ENCODE assay signal across 8 mouse cellular contexts in the genomic region with DNA sequence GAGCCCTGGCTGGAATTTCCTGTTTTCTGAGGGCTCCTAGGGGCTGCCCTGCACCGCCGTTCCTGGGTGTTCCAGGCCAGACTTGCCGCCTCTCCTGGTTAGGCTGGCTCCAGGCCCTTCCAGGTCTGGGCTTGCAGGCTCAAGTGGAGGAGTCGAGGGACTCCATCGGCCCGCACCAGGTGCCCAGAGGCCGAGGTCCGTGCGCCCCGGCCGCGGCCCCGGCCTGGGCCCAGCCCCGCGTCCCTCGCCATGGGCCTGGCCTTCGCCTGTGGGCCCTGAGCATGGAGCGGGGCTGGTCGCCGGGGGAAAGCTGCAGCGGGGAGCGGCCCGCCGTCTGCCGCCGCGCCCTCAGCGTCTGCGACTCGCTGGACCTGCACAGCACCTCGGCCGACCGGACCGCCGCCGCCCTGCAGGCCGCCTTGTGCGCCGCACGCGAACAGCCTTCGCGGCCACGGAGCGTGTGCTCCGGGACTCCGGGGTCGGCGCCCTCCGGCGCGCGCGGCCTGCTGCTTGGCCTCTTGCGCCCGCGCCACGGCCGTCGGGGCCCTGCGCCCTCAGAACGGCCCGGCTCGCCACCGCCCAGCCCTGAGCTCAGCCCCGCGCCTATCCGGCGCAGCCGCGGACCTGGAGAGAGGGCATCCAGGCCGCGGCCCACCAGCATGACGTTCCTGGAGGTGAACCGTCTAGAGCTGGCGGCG. TPM values are rescaled to one million over a fixed set of nuclear protein-coding genes. Genes with fewer than 3 reads are reported as not detected.
DNase-seq lines count a peak whose midpoint lies in the region; ATAC-seq and TF ChIP-seq lines count a peak whose summit lies in the region.

No protein-coding gene starts in this region.

- no peaks in the 10 kb centered on the region for H3K9me3 ChIP-seq in ES-Bruce4 (replicated peaks; ENCODE audit: control insufficient read depth, insufficient read depth, low read length, poor library complexity, severe bottlenecking)
- no peaks in the 10 kb centered on the region for H3K9me3 ChIP-seq in heart, embryonic 16.5 days (replicated peaks; ENCODE audit: control insufficient read depth, low read length)
- no peaks in the 10 kb centered on the region for H3K9me3 ChIP-seq in liver, embryonic 13.5 days (replicated peaks)
- no peaks in the 10 kb centered on the region for H3K9me3 ChIP-seq in neural tube, embryonic 14.5 days (ENCODE audit: control insufficient read depth, low read length)

- H3K4me1 ChIP-seq in ES-Bruce4 (ENCODE audit: control insufficient read depth, insufficient read depth, low read length) = peaks cover 6% of the 10 kb centered on the region
- H3K4me1 ChIP-seq in heart, embryonic 16.5 days (ENCODE audit: control insufficient read depth, insufficient read depth, low read length) = peaks cover 28% of the 10 kb centered on the region
- H3K4me1 ChIP-seq in liver, embryonic 13.5 days (replicated peaks) = peaks cover 40% of the 10 kb centered on the region
- H3K4me1 ChIP-seq in neural tube, embryonic 14.5 days (ENCODE audit: control insufficient read depth, insufficient read depth, low read length) = peaks cover 22% of the 10 kb centered on the region

- peak overlapping the region; percentile 77 for H3K4me2 ChIP-seq in heart, embryonic 16.5 days (ENCODE audit: low read depth, low read length)
- peak overlapping the region; percentile 66 for H3K4me2 ChIP-seq in liver, embryonic 13.5 days
- peak overlapping the region; percentile 61 for H3K4me2 ChIP-seq in neural tube, embryonic 14.5 days (ENCODE audit: low read depth, low read length)

- no peak for TF ChIP-seq CTCF in ES-Bruce4 (IDR thresholded peaks at IDR 0.05; ENCODE audit: low read depth, low read length)

- TF ChIP-seq POLR2A in ES-Bruce4 (IDR thresholded peaks at IDR 0.05; ENCODE audit: insufficient read depth, low read length) = no peak

- WGBS in heart, embryonic 16.5 days = 4% methylated on average over 68 of the region's 77 CpGs
- WGBS in liver, embryonic 13.5 days (ENCODE audit: insufficient replicate concordance) = 6% methylated on average over 77 of the region's 77 CpGs
- 3% methylated on average over 72 of the region's 77 CpGs for WGBS in neural tube, embryonic 14.5 days

- peak; percentile 56 to 63 for DNase-seq in cerebellum, postnatal 25 days
- no peak for DNase-seq in liver, embryonic 13.5 days
- DNase-seq in gastrocnemius, adult 8-10 months (ENCODE audit: low spot score in 2 of 2) = no peak
- no peak for DNase-seq in gastrocnemius, postnatal 4 days (ENCODE audit: low spot score in 2 of 2)

- TF ChIP-seq EP300 in ES-Bruce4 (IDR thresholded peaks at IDR 0.05; ENCODE audit: insufficient read depth, low read depth, low read length) = 0 out of 2 replicates have a peak, but pooled peaks have one; percentile 12

- peak overlapping the region; percentile 83 for H3K9ac ChIP-seq in ES-Bruce4 (ENCODE audit: low read depth, poor library complexity, severe bottlenecking)
- peak overlapping the region; percentile 62 for H3K9ac ChIP-seq in heart, embryonic 16.5 days (ENCODE audit: low read length)
- peak overlapping the region; percentile 37; the same call in 1 of the 2 replicates for H3K9ac ChIP-seq in liver, embryonic 13.5 days
- peak overlapping the region; percentile 44 for H3K9ac ChIP-seq in neural tube, embryonic 14.5 days (replicated peaks; ENCODE audit: low read depth, low read length)

- no peaks in the 10 kb centered on the region; the same call in 1 of the 2 replicates for H3K36me3 ChIP-seq in ES-Bruce4 (ENCODE audit: control insufficient read depth, insufficient read depth, low read length, poor library complexity, severe bottlenecking)
- peaks cover 19% of the 10 kb centered on the region for H3K36me3 ChIP-seq in heart, embryonic 16.5 days (ENCODE audit: control insufficient read depth, insufficient read depth)
- H3K36me3 ChIP-seq in liver, embryonic 13.5 days = peaks cover 26% of the 10 kb centered on the region
- peaks cover 19% of the 10 kb centered on the region for H3K36me3 ChIP-seq in neural tube, embryonic 14.5 days (ENCODE audit: control insufficient read depth, insufficient read depth, low read length)

- H3K4me3 ChIP-seq in ES-Bruce4 (ENCODE audit: low read depth, low read length) = peak overlapping the region; percentile 70
- peak overlapping the region; percentile 53 for H3K4me3 ChIP-seq in heart, embryonic 16.5 days (ENCODE audit: low read length)
- peak overlapping the region; percentile 49 for H3K4me3 ChIP-seq in liver, embryonic 13.5 days (replicated peaks)
- peak overlapping the region; percentile 25 for H3K4me3 ChIP-seq in neural tube, embryonic 14.5 days (ENCODE audit: low read depth, low read length)

- no peak overlapping the region for H3K27ac ChIP-seq in ES-Bruce4 (ENCODE audit: insufficient read depth, low read length)
- H3K27ac ChIP-seq in heart, embryonic 16.5 days (ENCODE audit: low read length) = no peak overlapping the region
- H3K27ac ChIP-seq in liver, embryonic 13.5 days = no peak overlapping the region; the same call in 1 of the 2 replicates
- H3K27ac ChIP-seq in neural tube, embryonic 14.5 days (ENCODE audit: low read depth, low read length) = no peak overlapping the region; the same call in 1 of the 2 replicates

- ATAC-seq in cerebellum, adult (ENCODE audit: insufficient number of reproducible peaks, low FRiP score, low TSS enrichment) = no peak
- ATAC-seq in heart, embryonic 16.5 days (replicated peaks; ENCODE audit: extremely low read depth, insufficient read depth, low FRiP score) = peak; percentile 45
- peak; percentile 19; the same call in 1 of the 2 replicates for ATAC-seq in liver, embryonic 13.5 days (ENCODE audit: low read depth)
- ATAC-seq in neural tube, embryonic 14.5 days (ENCODE audit: low read depth) = peak; percentile 10; the same call in 1 of the 2 replicates

- H3K27me3 ChIP-seq in ES-Bruce4 (ENCODE audit: control insufficient read depth, insufficient read depth, low read length, poor library complexity, severe bottlenecking) = no peaks in the 10 kb centered on the region
- H3K27me3 ChIP-seq in heart, embryonic 16.5 days (ENCODE audit: control insufficient read depth, insufficient read depth, low read length) = no peaks in the 10 kb centered on the region; the same call in 1 of the 2 replicates
- H3K27me3 ChIP-seq in liver, embryonic 13.5 days = peaks cover 42% of the 10 kb centered on the region
- H3K27me3 ChIP-seq in neural tube, embryonic 14.5 days (ENCODE audit: control insufficient read depth, insufficient read depth, low read length) = peaks cover 2% of the 10 kb centered on the region; the same call in 1 of the 2 replicates

RNA-seq across cellular contexts. Expression of gene Agap3, which starts 22.2 kb away (rescaled TPM):
- 76.8 and 79.9 TPM in 2 replicates for polyA plus RNA-seq in ES-Bruce4 (2011; ENCODE audit: insufficient read depth, insufficient read length, low read depth, missing spikeins)
- polyA plus RNA-seq in heart, embryonic 16.5 days (2015; fragmentation: Nextera tagmentation; extraction: Ambion mirVana) = 15.5 and 18.4 TPM in 2 replicates
- polyA plus RNA-seq in liver, embryonic 13.5 days (2015; fragmentation: Nextera tagmentation; extraction: Ambion mirVana) = 9.0 and 10.3 TPM in 2 replicates
- polyA plus RNA-seq in neural tube, embryonic 14.5 days (2014; fragmentation: Nextera tagmentation; extraction: Ambion mirVana) = 59.3 and 63.6 TPM in 2 replicates
- 10 to 100 TPM; 79.7 to 89.0 (median 83.6) TPM for total RNA-seq in gastrocnemius, adult 8-10 months (2022)
- 10 to 100 TPM; 80.9 to 90.9 TPM for total RNA-seq in gastrocnemius, postnatal 4 days (2021)

RNA-seq across cellular contexts. Expression of gene Tmub1, which starts 26.5 kb away (rescaled TPM):
- polyA plus RNA-seq in ES-Bruce4 (2011; ENCODE audit: insufficient read depth, insufficient read length, low read depth, missing spikeins) = 4.8 and 7.7 TPM in 2 replicates
- polyA plus RNA-seq in heart, embryonic 16.5 days (2015; fragmentation: Nextera tagmentation; extraction: Ambion mirVana) = 18.4 and 20.3 TPM in 2 replicates
- polyA plus RNA-seq in liver, embryonic 13.5 days (2015; fragmentation: Nextera tagmentation; extraction: Ambion mirVana) = 5.8 and 7.3 TPM in 2 replicates
- polyA plus RNA-seq in neural tube, embryonic 14.5 days (2014; fragmentation: Nextera tagmentation; extraction: Ambion mirVana) = 63.9 and 68.0 TPM in 2 replicates
- total RNA-seq in gastrocnemius, adult 8-10 months (2022) = 10 to 100 TPM; 18.4 to 19.9 (median 19.3) TPM
- 1 to 10 TPM; 6.7 to 7.0 TPM for total RNA-seq in gastrocnemius, postnatal 4 days (2021)

RNA-seq across cellular contexts. Expression of gene Fastk, which starts 29.1 kb away (rescaled TPM):
- polyA plus RNA-seq in ES-Bruce4 (2011; ENCODE audit: insufficient read depth, insufficient read length, low read depth, missing spikeins) = 51.6 and 59.8 TPM in 2 replicates
- 209 and 225 TPM in 2 replicates for polyA plus RNA-seq in heart, embryonic 16.5 days (2015; fragmentation: Nextera tagmentation; extraction: Ambion mirVana)
- polyA plus RNA-seq in liver, embryonic 13.5 days (2015; fragmentation: Nextera tagmentation; extraction: Ambion mirVana) = 56.0 and 59.0 TPM in 2 replicates
- polyA plus RNA-seq in neural tube, embryonic 14.5 days (2014; fragmentation: Nextera tagmentation; extraction: Ambion mirVana) = 93.2 and 97.7 TPM in 2 replicates
- total RNA-seq in gastrocnemius, adult 8-10 months (2022) = 100 to 1,000 TPM; 188 to 243 (median 221) TPM
- 100 to 1,000 TPM; 129 to 132 TPM for total RNA-seq in gastrocnemius, postnatal 4 days (2021)

RNA-seq across cellular contexts. Expression of gene Slc4a2, which starts 50.5 kb away (rescaled TPM):
- 11.3 and 12.6 TPM in 2 replicates for polyA plus RNA-seq in ES-Bruce4 (2011; ENCODE audit: insufficient read depth, insufficient read length, low read depth, missing spikeins)
- 29.2 and 32.5 TPM in 2 replicates for polyA plus RNA-seq in heart, embryonic 16.5 days (2015; fragmentation: Nextera tagmentation; extraction: Ambion mirVana)
- polyA plus RNA-seq in liver, embryonic 13.5 days (2015; fragmentation: Nextera tagmentation; extraction: Ambion mirVana) = 9.0 and 10.8 TPM in 2 replicates
- 11.2 and 13.8 TPM in 2 replicates for polyA plus RNA-seq in neural tube, embryonic 14.5 days (2014; fragmentation: Nextera tagmentation; extraction: Ambion mirVana)
- total RNA-seq in gastrocnemius, adult 8-10 months (2022) = 10 to 100 TPM; 10.7 to 14.5 (median 12.6) TPM
- total RNA-seq in gastrocnemius, postnatal 4 days (2021) = 10 to 100 TPM; 40.3 to 42.6 TPM

RNA-seq across cellular contexts. Expression of gene Cdk5, which starts 50.8 kb away (rescaled TPM):
- 30.9 and 34.0 TPM in 2 replicates for polyA plus RNA-seq in ES-Bruce4 (2011; ENCODE audit: insufficient read depth, insufficient read length, low read depth, missing spikeins)
- 28.5 and 30.4 TPM in 2 replicates for polyA plus RNA-seq in heart, embryonic 16.5 days (2015; fragmentation: Nextera tagmentation; extraction: Ambion mirVana)
- 10.9 and 11.3 TPM in 2 replicates for polyA plus RNA-seq in liver, embryonic 13.5 days (2015; fragmentation: Nextera tagmentation; extraction: Ambion mirVana)
- 119 and 126 TPM in 2 replicates for polyA plus RNA-seq in neural tube, embryonic 14.5 days (2014; fragmentation: Nextera tagmentation; extraction: Ambion mirVana)
- 10 to 100 TPM in 3 of 4 experiments, 1 to 10 TPM in 1; 9.3 to 12.6 (median 10.7) TPM for total RNA-seq in gastrocnemius, adult 8-10 months (2022)
- 10 to 100 TPM; 24.4 to 25.7 TPM for total RNA-seq in gastrocnemius, postnatal 4 days (2021)

Comparison
In these comparisons a context has a peak if more than half of its experiments do, and no peak if none do; other contexts are left out.
1. DNase-seq: peak in cerebellum, postnatal 25 days (2 of 2); none in liver, embryonic 13.5 days (single experiment), gastrocnemius, adult 8-10 months (0 of 2) and gastrocnemius, postnatal 4 days (0 of 2).
2. Peak in every context shown above with its lines, with median percentiles within 50 percentile points of each other: H3K4me3 ChIP-seq, H3K9ac ChIP-seq and H3K4me2 ChIP-seq.